Mouse (Mus musculus) neural tube, embryonic 15.5 days (tissue): ENCODE results near the gene Nlrc5. TPM values are rescaled to one million over a fixed set of nuclear protein-coding genes. Genes with fewer than 3 reads are reported as not detected.

ENCODE experiments used
- ATAC-seq: fragments of 200-750 bp; cut with Nextera tagmentation; 2 replicates; pipeline ENCODE4 v1.8.0; 2017; ENCODE audit warnings: mild to moderate bottlenecking, moderate TSS enrichment, moderate library complexity; ENCODE audit not compliant: low FRiP score
- H3K27ac ChIP-seq: fragments of 300-500 bp; sonication (generic); replicated peaks from 2 replicates; pipeline ENCODE4 v1.5.1; 2015; ENCODE audit warnings: mild to moderate bottlenecking, inconsistent platforms
- H3K27me3 ChIP-seq: fragments of 300-500 bp; sonication (generic); replicated peaks from 2 replicates; pipeline ENCODE4 v1.6.1; 2015; ENCODE audit warnings: inconsistent platforms
- H3K36me3 ChIP-seq: fragments of 300-500 bp; sonication (generic); 2 replicates; pipeline ENCODE4 v1.6.1; 2015; ENCODE audit warnings: inconsistent platforms
- H3K4me1 ChIP-seq: fragments of 300-500 bp; sonication (generic); 2 replicates; pipeline ENCODE4 v1.6.1; 2015; ENCODE audit warnings: inconsistent platforms
- H3K4me2 ChIP-seq: fragments of 300-500 bp; sonication (generic); 2 replicates; pipeline ENCODE4 v1.6.1; 2015; ENCODE audit warnings: inconsistent platforms, mild to moderate bottlenecking, moderate library complexity
- H3K4me3 ChIP-seq: fragments of 300-500 bp; sonication (generic); replicated peaks from 2 replicates; pipeline ENCODE4 v1.5.1; 2015; ENCODE audit warnings: mild to moderate bottlenecking, inconsistent platforms
- H3K9ac ChIP-seq: fragments of 300-500 bp; sonication (generic); replicated peaks from 2 replicates; pipeline ENCODE4 v1.6.1; 2015; ENCODE audit warnings: mild to moderate bottlenecking, inconsistent platforms
- H3K9me3 ChIP-seq: fragments of 300-500 bp; sonication (generic); replicated peaks from 2 replicates; pipeline ENCODE4 v1.6.1; 2016; ENCODE audit warnings: inconsistent platforms
- WGBS: fragments of 180-500 bp; shearing (Covaris S2); methylation state at CpG from one replicate; pipeline ENCODE4 v1.1.7; 2015; ENCODE audit warnings: mixed read lengths; 5-methylcytosine and 5-hydroxymethylcytosine counted together
- polyA plus RNA-seq: library from polyadenylated mRNA; unstranded; fragments of >200 nt; fragmentation: Nextera tagmentation; extraction: Ambion mirVana; gene quantifications from 2 replicates; pipeline ENCODE4 v1.2.1, GENCODE M21; 2015

Gene Nlrc5
- polyA plus RNA-seq, 1 experiment from 2014 or later = 1.0 TPM

GRCm38 (mm10) chr8:94428420-94428819 is 5.7 kb upstream of the Nlrc5 start:
- WGBS = 80% methylated on average over 4 of the region's 4 CpGs
- Histone ChIP-seq H3K9ac (no peak overlapping the region), H3K27me3 (peaks cover 10% of the 10 kb centered on the region), H3K4me2 (no peak overlapping the region), H3K4me1 (no peaks in the 10 kb centered on the region), H3K4me3 (no peak overlapping the region), H3K9me3 (no peaks in the 10 kb centered on the region), H3K27ac (no peak overlapping the region), H3K36me3 (no peaks in the 10 kb centered on the region)
- ATAC-seq = no peak

DNA sequence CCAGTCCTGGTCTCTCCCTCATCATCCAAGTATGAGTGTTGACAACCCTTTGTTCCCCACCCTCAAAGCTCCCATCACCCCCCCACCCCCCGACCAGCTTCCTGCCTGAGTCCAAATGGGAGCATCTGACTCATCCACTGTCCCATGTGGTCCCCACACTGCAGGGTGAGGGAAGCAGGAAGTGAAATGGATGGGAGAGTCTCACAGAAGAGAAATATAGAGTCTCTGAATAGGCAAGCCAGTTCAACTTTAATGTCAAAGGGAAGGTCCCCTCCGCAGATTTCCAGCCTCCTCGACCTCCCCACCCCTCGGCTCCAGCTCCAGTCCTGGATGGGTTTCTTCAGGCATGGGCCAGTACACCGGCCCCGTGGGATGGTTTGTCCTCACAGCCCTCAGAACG is 4.8 kb upstream of the Nlrc5 start:
- WGBS = 88% methylated on average over 7 of the region's 7 CpGs
- Histone ChIP-seq H3K4me2 (no peak overlapping the region), H3K9ac (no peak overlapping the region), H3K9me3 (no peaks in the 10 kb centered on the region), H3K36me3 (no peaks in the 10 kb centered on the region), H3K27me3 (peaks cover 17% of the 10 kb centered on the region), H3K4me3 (no peak overlapping the region), H3K4me1 (peaks cover 8% of the 10 kb centered on the region), H3K27ac (no peak overlapping the region)
- no peak for ATAC-seq

DNA sequence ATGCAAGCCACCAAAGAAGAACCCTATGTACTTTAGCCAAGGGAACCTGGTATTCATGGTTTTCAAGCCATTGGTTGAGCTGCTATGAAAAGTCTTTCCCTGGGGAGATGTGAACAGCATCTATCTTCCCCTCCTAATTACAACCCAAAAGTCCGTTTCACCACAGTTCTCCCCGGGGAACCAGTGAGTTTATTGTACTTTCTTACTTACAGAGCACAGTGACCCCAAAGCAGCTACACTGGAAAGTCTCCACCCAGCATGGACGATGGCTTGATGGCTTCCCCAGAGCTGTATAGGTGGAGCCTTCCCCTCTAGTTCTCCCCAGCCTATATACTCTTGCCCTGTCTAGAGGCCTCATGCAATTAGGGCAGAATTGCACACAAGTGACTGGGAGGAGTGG is 1.9 kb upstream of the Nlrc5 start:
- 43% methylated on average over 3 of the region's 3 CpGs for WGBS
- no peak overlapping the region for H3K27ac ChIP-seq
- no peaks in the 10 kb centered on the region for H3K9me3 ChIP-seq
- H3K4me2 ChIP-seq = no peak overlapping the region
- H3K27me3 ChIP-seq = peaks cover 23% of the 10 kb centered on the region
- ATAC-seq = no peak
- peaks cover 10% of the 10 kb centered on the region for H3K4me1 ChIP-seq
- H3K4me3 ChIP-seq = no peak overlapping the region
- no peak overlapping the region for H3K9ac ChIP-seq
- no peaks in the 10 kb centered on the region for H3K36me3 ChIP-seq

DNA sequence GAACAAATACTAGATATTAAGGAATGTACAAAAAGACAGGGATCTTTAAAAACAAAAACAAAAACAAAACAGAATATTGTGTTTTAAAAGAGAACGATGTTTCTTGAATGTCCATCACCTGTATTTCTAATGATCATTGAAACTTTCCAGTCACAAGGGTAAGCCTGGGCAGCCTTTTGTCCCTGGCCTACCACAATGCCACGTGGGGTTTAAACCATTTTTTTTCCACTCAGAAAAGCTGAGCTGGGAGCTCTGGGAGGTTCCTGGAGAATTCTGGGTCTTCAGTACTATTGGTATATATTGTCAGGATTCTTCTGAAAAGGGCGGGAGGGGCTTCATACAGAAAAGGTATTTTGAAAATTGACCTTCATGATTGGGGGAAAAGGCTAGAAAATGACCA is 802 bp downstream of the Nlrc5 start:
- no peak for ATAC-seq
- Histone ChIP-seq H3K4me1 (peaks cover 10% of the 10 kb centered on the region), H3K4me2 (no peak overlapping the region)

DNA sequence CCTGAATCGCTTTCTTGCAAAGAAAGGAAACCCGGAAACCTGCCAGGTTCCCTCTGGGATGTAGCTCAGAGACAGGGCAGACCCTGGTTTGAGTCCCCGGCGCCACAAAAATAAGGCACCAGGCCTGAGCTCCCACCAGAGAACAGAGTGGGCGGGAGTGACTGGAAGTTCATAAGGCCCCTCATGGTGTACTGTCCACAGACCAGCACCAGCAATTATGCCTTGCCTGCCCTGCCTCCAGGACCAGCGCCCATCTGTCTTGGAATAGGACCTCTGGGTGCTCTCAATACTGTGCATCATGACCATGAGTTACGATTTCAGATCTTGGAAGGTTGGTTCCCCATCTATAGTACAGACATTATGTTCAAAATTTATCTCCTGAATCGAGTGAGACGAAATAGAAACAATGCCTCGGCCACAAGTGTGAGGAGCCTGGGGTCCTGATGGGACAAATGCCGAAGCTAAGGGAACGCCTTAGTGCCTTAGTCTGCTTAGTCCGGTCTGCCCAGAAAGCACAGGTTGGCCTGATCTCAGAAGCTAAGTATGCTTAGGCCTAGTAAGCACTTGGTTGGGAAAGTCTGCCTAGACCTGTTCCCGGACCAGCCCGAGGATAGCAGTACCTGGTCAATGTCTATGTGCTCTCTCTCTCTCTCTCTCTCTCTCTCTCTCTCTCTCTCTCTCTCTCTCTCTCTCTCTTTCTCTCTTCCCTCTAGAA is 1.4 kb downstream of the Nlrc5 start:
- Histone ChIP-seq H3K4me3 (no peak overlapping the region), H3K27me3 (peaks cover 23% of the 10 kb centered on the region), H3K36me3 (no peaks in the 10 kb centered on the region), H3K9me3 (no peaks in the 10 kb centered on the region), H3K27ac (no peak overlapping the region), H3K4me1 (peaks cover 10% of the 10 kb centered on the region), H3K9ac (no peak overlapping the region), H3K4me2 (no peak overlapping the region)
- no peak for ATAC-seq
- WGBS = 91% methylated on average over 15 of the region's 15 CpGs

More for the DNA sequence above, 802 bp downstream of the Nlrc5 start:
- no peak overlapping the region for H3K27ac ChIP-seq
- H3K9ac ChIP-seq = no peak overlapping the region
- H3K36me3 ChIP-seq = no peaks in the 10 kb centered on the region
- H3K27me3 ChIP-seq = peaks cover 23% of the 10 kb centered on the region
- no peaks in the 10 kb centered on the region for H3K9me3 ChIP-seq
- H3K4me3 ChIP-seq = no peak overlapping the region
- 81% methylated on average over 3 of the region's 3 CpGs for WGBS

DNA sequence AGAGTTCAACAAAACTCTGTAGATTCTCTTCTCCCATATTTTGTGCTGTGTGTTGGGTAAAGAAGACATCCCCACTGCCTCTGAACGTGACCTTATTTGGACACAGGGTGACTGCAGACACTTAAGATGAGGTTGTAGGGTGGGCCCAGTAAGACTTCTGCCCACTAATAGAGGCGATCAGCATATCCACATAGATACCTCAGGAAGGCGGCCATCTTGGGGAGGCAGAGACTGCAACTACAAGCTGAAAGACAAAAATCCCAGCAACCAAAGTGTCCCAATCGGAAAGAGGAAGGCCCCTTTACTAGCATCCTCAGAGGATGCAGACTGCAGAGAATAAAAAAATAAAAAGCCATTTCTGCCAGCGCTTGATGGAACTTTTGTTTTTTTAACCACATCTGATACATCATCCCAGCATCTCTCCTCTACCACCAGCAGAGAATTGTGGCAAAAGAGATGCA is 2.0 kb downstream of the Nlrc5 start:
- Histone ChIP-seq H3K9ac (no peak overlapping the region), H3K9me3 (no peaks in the 10 kb centered on the region), H3K27me3 (peaks cover 23% of the 10 kb centered on the region), H3K4me2 (no peak overlapping the region), H3K4me1 (peaks cover 10% of the 10 kb centered on the region), H3K4me3 (no peak overlapping the region), H3K36me3 (no peaks in the 10 kb centered on the region), H3K27ac (no peak overlapping the region)
- ATAC-seq = no peak
- WGBS = 89% methylated on average over 5 of the region's 5 CpGs

- H3K9me3 ChIP-seq = no peaks in the 10 kb centered on the region
These were observed 2.7 kb downstream of the Nlrc5 start for GRCm38 (mm10) chr8:94436900-94437299.

DNA sequence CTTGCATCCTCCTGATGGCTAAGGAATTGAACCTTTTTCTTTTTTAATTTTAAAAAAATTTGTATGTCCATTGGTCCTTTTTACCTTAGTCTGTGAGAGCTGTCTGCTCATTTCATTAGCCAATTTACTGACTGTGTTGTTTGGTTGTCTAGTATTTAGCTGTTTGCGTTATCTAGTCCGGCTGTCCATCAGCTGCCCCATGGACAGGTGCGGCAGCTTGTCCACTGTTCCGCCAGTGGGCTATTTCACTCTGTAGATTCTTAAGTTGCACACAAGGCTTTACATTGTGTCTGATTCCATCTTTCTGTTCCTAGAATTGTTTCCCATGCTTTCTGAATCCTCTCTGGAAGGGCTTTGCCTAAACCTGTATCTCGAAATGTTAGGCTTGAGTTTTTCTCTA is 4.5 kb downstream of the Nlrc5 start:
- WGBS = 94% methylated on average over 5 of the region's 5 CpGs
- Histone ChIP-seq H3K4me2 (no peak overlapping the region), H3K4me3 (no peak overlapping the region)

More at GRCm38 (mm10) chr8:94436900-94437299, 2.7 kb downstream of the Nlrc5 start:
- WGBS = 79% methylated on average over 3 of the region's 3 CpGs
- no peak for ATAC-seq
- H3K4me1 ChIP-seq = peaks cover 10% of the 10 kb centered on the region
- no peak overlapping the region for H3K4me3 ChIP-seq
- H3K36me3 ChIP-seq = no peaks in the 10 kb centered on the region
- no peak overlapping the region for H3K27ac ChIP-seq
- no peak overlapping the region for H3K9ac ChIP-seq
- H3K27me3 ChIP-seq = peaks cover 23% of the 10 kb centered on the region
- no peak overlapping the region for H3K4me2 ChIP-seq

DNA sequence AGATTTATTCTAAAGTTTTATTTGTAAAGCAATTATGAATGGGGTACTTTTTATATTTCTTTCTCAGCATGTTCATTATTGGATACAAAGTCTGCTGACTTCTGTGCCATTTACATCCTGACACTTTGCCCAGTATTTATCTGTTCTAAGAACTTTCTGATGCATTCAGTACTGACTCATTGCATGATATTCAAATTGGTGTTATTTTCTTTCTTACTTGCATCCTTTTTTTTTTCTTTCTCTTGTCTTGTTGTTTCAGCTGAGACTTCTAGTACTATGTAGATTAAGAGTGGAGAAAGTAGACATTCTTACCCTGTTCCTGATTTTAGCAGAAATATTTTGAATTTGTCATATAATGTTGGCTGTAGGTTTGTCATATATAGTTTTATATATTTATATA is 5.5 kb downstream of the Nlrc5 start:
- Histone ChIP-seq H3K9ac (no peak overlapping the region), H3K27me3 (peaks cover 6% of the 10 kb centered on the region; the same call in 1 of the 2 replicates), H3K27ac (no peak overlapping the region), H3K9me3 (no peaks in the 10 kb centered on the region), H3K4me1 (no peaks in the 10 kb centered on the region), H3K4me3 (no peak overlapping the region), H3K4me2 (no peak overlapping the region), H3K36me3 (no peaks in the 10 kb centered on the region)
- no peak for ATAC-seq

More for the DNA sequence above, 4.5 kb downstream of the Nlrc5 start:
- Histone ChIP-seq H3K27me3 (peaks cover 10% of the 10 kb centered on the region), H3K9ac (no peak overlapping the region), H3K27ac (no peak overlapping the region), H3K4me1 (peaks cover 9% of the 10 kb centered on the region), H3K9me3 (no peaks in the 10 kb centered on the region), H3K36me3 (no peaks in the 10 kb centered on the region)
- ATAC-seq = no peak

GRCm38 (mm10) chr8:94440389-94440788 is 6.2 kb downstream of the Nlrc5 start:
- 91% methylated on average over 1 of the region's 1 CpGs for WGBS
- Histone ChIP-seq H3K9me3 (no peaks in the 10 kb centered on the region), H3K27me3 (peaks cover under 1% of the 10 kb centered on the region; the same call in 1 of the 2 replicates), H3K4me2 (no peak overlapping the region), H3K4me1 (no peaks in the 10 kb centered on the region), H3K4me3 (no peak overlapping the region), H3K36me3 (no peaks in the 10 kb centered on the region), H3K27ac (no peak overlapping the region), H3K9ac (no peak overlapping the region)
- no peak for ATAC-seq

- no peaks in the 10 kb centered on the region for H3K9me3 ChIP-seq
- H3K36me3 ChIP-seq = no peaks in the 10 kb centered on the region
- no peak for ATAC-seq
- H3K4me2 ChIP-seq = no peak overlapping the region
- no peak overlapping the region for H3K9ac ChIP-seq
- H3K4me3 ChIP-seq = no peak overlapping the region
- no peak overlapping the region for H3K27ac ChIP-seq
- no peaks in the 10 kb centered on the region for H3K4me1 ChIP-seq
- WGBS = 95% methylated on average over 1 of the region's 1 CpGs
- H3K27me3 ChIP-seq = no peaks in the 10 kb centered on the region
These were observed 7.5 kb downstream of the Nlrc5 start for GRCm38 (mm10) chr8:94441686-94442085.

GRCm38 (mm10) chr8:94443153-94443552 is 9.0 kb downstream of the Nlrc5 start:
- Histone ChIP-seq H3K4me2 (no peak overlapping the region), H3K4me1 (no peaks in the 10 kb centered on the region), H3K9ac (no peak overlapping the region), H3K36me3 (no peaks in the 10 kb centered on the region), H3K9me3 (no peaks in the 10 kb centered on the region), H3K27ac (no peak overlapping the region), H3K4me3 (no peak overlapping the region), H3K27me3 (no peaks in the 10 kb centered on the region)
- 90% methylated on average over 3 of the region's 3 CpGs for WGBS
- ATAC-seq = no peak
